Mouse (Mus musculus): ENCODE measurements around the gene Tmem135. TPM values are rescaled to one million over a fixed set of nuclear protein-coding genes. Genes with fewer than 3 reads are reported as not detected.

The Tmem135 gene
- polyA plus RNA-seq, 1 experiment: 13.1 TPM

DNA sequence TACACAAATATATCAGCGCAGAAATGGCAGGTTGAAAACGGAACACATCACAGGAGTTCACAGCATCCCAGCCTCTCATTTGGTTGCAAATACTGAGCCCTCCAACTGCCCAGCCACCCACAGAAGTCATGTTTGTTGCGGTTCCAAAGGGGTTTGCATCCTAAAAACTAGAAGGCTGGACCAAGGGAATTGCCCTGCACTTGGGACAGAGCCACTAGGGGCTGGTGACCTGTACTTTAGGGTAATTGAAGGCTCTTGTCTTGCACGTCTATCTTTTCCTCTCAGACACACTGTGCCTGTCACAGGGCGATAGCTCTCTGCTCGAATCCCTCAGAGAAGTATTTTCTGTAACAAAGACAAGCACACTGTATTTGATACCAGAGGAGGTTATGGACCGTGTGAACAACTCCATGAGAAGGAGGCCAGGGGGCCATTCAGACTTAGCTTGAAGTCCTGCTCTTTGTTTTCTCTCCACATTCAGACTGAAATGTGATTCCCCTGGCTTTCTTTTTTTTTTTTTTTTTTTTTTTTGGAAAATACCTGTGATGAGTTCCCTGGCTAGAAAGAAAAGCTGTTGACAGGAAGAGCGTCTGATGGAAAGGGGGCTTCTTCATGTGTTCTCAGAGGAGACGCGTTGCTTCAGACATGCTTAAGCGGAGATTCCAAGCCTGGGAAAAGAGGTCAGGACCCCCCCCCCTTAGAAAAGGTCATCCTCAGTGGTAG, 2.7 kb downstream of the Tmem135 start:
- H3K4me2 ChIP-seq (ENCODE audit: low read depth): no peak overlapping the region
- no peaks in the 10 kb centered on the region for H3K79me2 ChIP-seq (ENCODE audit: control insufficient read depth, insufficient read depth)
- TF ChIP-seq MYOD1 (IDR thresholded peaks at IDR 0.05; ENCODE audit: control insufficient read depth in 1 of 3, insufficient read length in 2 of 3, low read depth in 2 of 3): no peak
- no peak for TF ChIP-seq SRF (IDR thresholded peaks at IDR 0.05; ENCODE audit: control insufficient read depth, insufficient read length, low read depth)
- no peak for TF ChIP-seq MYOG (IDR thresholded peaks at IDR 0.05; ENCODE audit: control insufficient read depth in 1 of 3, insufficient read depth in 1 of 3, insufficient read length in 2 of 3, low read depth in 2 of 3)
- TF ChIP-seq REST (IDR thresholded peaks at IDR 0.05; ENCODE audit: insufficient read depth, insufficient read length): no peak
- no peak for TF ChIP-seq MAX (IDR thresholded peaks at IDR 0.05; ENCODE audit: low read depth)
- no peak for TF ChIP-seq TCF12 (IDR thresholded peaks at IDR 0.05; ENCODE audit: insufficient read depth, poor library complexity, severe bottlenecking)
- no peak for TF ChIP-seq CEBPB (IDR thresholded peaks at IDR 0.05; ENCODE audit: insufficient read depth, poor library complexity, severe bottlenecking)
- TF ChIP-seq POLR2A (IDR thresholded peaks at IDR 0.05; ENCODE audit: insufficient read length, low read depth): no peak
- TF ChIP-seq POLR2AphosphoS2 (IDR thresholded peaks at IDR 0.05; ENCODE audit: insufficient read length, low read depth): no peak
- no peak for TF ChIP-seq E2F4 (IDR thresholded peaks at IDR 0.05; ENCODE audit: insufficient read depth)
- TF ChIP-seq USF1 (IDR thresholded peaks at IDR 0.05; ENCODE audit: low read depth): no peak
- H3ac ChIP-seq (ENCODE audit: control insufficient read depth, insufficient read length): no peak overlapping the region
- no peak overlapping the region for H3K4me3 ChIP-seq
- no peaks in the 10 kb centered on the region for H3K27me3 ChIP-seq (ENCODE audit: control insufficient read depth, insufficient read depth, insufficient read length)
- H3K36me3 ChIP-seq (ENCODE audit: control insufficient read depth, insufficient read depth): no peaks in the 10 kb centered on the region

DNA sequence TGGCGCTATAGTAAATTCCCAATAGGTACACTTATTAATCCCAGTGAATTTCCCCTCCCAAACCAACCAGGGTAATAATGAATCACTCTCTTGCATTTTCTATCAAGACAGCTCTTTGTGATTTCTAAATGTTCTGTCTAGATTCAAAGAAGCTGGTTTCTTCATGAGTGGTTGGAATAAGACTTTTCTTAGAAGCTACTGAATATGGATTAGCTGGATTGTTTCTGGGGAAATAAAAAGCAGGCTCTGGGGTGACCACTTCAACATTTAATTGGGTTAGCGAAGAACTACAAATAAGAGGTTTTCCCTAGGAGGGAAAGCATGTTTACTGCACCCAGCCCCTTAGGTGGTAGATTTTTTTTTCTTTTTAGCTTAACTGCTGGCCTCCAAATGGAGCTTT, 3.3 kb downstream of the Tmem135 start:
- Histone ChIP-seq H3K79me2 (ENCODE audit: control insufficient read depth, insufficient read depth) (no peaks in the 10 kb centered on the region), H3K27me3 (ENCODE audit: control insufficient read depth, insufficient read depth, insufficient read length) (no peaks in the 10 kb centered on the region), H3K4me2 (ENCODE audit: low read depth) (no peak overlapping the region), H3ac (ENCODE audit: control insufficient read depth, insufficient read length) (no peak overlapping the region), H3K36me3 (ENCODE audit: control insufficient read depth, insufficient read depth) (no peaks in the 10 kb centered on the region), H3K4me3 (no peak overlapping the region)
- TF ChIP-seq MYOD1 (IDR thresholded peaks at IDR 0.05; ENCODE audit: control insufficient read depth in 1 of 3, insufficient read length in 2 of 3, low read depth in 2 of 3) (no peak), E2F4 (IDR thresholded peaks at IDR 0.05; ENCODE audit: insufficient read depth) (no peak), SRF (IDR thresholded peaks at IDR 0.05; ENCODE audit: control insufficient read depth, insufficient read length, low read depth) (no peak), MAX (IDR thresholded peaks at IDR 0.05; ENCODE audit: low read depth) (no peak), REST (IDR thresholded peaks at IDR 0.05; ENCODE audit: insufficient read depth, insufficient read length) (no peak), MYOG (IDR thresholded peaks at IDR 0.05; ENCODE audit: control insufficient read depth in 1 of 3, insufficient read depth in 1 of 3, insufficient read length in 2 of 3, low read depth in 2 of 3) (no peak), POLR2AphosphoS2 (IDR thresholded peaks at IDR 0.05; ENCODE audit: insufficient read length, low read depth) (no peak), CEBPB (IDR thresholded peaks at IDR 0.05; ENCODE audit: insufficient read depth, poor library complexity, severe bottlenecking) (no peak), TCF12 (IDR thresholded peaks at IDR 0.05; ENCODE audit: insufficient read depth, poor library complexity, severe bottlenecking) (no peak), USF1 (IDR thresholded peaks at IDR 0.05; ENCODE audit: low read depth) (no peak), TCF3 (IDR thresholded peaks at IDR 0.05; ENCODE audit: insufficient read length, low read depth) (no peak), POLR2A (IDR thresholded peaks at IDR 0.05; ENCODE audit: insufficient read length, low read depth) (no peak)

DNA sequence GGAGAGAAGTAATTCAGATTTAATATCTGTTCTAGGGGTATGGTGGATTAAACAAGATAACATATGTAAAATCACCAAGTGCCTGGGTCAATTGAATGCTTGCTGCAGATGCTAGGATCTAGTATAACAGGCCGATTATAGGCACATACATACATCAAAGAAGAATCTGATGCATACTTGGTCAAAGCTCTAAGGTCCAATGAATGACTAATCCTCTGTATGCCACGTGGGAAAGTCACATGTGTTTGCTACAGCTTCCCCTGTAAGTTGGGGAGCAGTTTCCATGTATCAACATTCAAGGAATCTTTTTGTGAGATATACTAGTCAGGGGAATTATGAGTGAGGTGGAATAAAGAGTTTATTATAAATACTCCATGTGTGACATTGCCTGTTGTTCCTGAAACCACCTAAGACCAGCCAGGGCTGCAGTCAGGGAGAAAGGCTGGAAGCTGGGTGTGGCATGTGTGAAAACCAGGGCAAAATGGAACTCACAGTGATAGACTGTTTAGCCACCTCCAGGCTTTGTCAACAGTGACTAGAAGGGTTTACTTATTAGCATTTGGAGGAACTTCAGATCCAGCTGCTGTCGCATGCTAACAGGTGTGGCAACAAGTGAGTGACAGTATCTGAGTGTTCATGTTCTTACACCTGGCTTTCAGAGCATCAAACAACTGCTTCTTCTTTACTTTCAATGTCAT, 6.0 kb downstream of the Tmem135 start:
- no peak overlapping the region for H3K4me3 ChIP-seq
- no peaks in the 10 kb centered on the region for H3K79me2 ChIP-seq (ENCODE audit: control insufficient read depth, insufficient read depth)
- H3ac ChIP-seq (ENCODE audit: control insufficient read depth, insufficient read length): no peak overlapping the region
- TF ChIP-seq MYOG (IDR thresholded peaks at IDR 0.05; ENCODE audit: control insufficient read depth in 1 of 3, insufficient read depth in 1 of 3, insufficient read length in 2 of 3, low read depth in 2 of 3) (no peak), USF1 (IDR thresholded peaks at IDR 0.05; ENCODE audit: low read depth) (peak; percentile 23)
- H3K36me3 ChIP-seq (ENCODE audit: control insufficient read depth, insufficient read depth): no peaks in the 10 kb centered on the region
- H3K27me3 ChIP-seq (ENCODE audit: control insufficient read depth, insufficient read depth, insufficient read length): no peaks in the 10 kb centered on the region
- H3K4me2 ChIP-seq (ENCODE audit: low read depth): no peak overlapping the region

DNA sequence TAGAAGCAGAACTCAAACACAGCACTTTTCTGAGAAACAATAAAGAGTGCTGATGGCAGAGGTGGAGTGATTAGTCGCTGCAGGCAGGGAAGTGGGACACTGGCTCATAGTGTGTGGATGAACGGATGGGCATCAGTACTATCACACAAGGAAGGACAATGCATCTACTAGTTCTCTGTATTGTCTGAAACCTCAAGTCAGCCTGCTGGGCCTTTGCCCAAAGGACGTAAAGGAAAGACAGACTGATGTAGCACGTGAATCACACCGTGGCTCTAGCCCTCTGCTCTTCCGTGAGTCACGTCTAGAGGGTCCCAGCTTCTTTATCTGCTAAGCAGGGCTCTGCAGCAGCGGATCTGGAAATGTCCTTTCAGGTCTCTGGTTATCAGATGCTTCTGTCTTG, 7.6 kb downstream of the Tmem135 start:
- Histone ChIP-seq H3K27me3 (ENCODE audit: control insufficient read depth, insufficient read depth, insufficient read length) (no peaks in the 10 kb centered on the region), H3K4me2 (ENCODE audit: low read depth) (no peak overlapping the region), H3ac (ENCODE audit: control insufficient read depth, insufficient read length) (no peak overlapping the region), H3K4me3 (no peak overlapping the region), H3K36me3 (ENCODE audit: control insufficient read depth, insufficient read depth) (no peaks in the 10 kb centered on the region), H3K79me2 (ENCODE audit: control insufficient read depth, insufficient read depth) (no peaks in the 10 kb centered on the region)
- no peak for TF ChIP-seq SRF (IDR thresholded peaks at IDR 0.05; ENCODE audit: control insufficient read depth, insufficient read length, low read depth)
- TF ChIP-seq MYOD1 (IDR thresholded peaks at IDR 0.05; ENCODE audit: control insufficient read depth in 1 of 3, insufficient read length in 2 of 3, low read depth in 2 of 3): no peak
- TF ChIP-seq POLR2AphosphoS2 (IDR thresholded peaks at IDR 0.05; ENCODE audit: insufficient read length, low read depth): no peak
- TF ChIP-seq CEBPB (IDR thresholded peaks at IDR 0.05; ENCODE audit: insufficient read depth, poor library complexity, severe bottlenecking): no peak
- TF ChIP-seq TCF3 (IDR thresholded peaks at IDR 0.05; ENCODE audit: insufficient read length, low read depth): no peak
- no peak for TF ChIP-seq REST (IDR thresholded peaks at IDR 0.05; ENCODE audit: insufficient read depth, insufficient read length)
- TF ChIP-seq TCF12 (IDR thresholded peaks at IDR 0.05; ENCODE audit: insufficient read depth, poor library complexity, severe bottlenecking): no peak
- no peak for TF ChIP-seq E2F4 (IDR thresholded peaks at IDR 0.05; ENCODE audit: insufficient read depth)
- TF ChIP-seq MAX (IDR thresholded peaks at IDR 0.05; ENCODE audit: low read depth): no peak
- no peak for TF ChIP-seq MYOG (IDR thresholded peaks at IDR 0.05; ENCODE audit: control insufficient read depth in 1 of 3, insufficient read depth in 1 of 3, insufficient read length in 2 of 3, low read depth in 2 of 3)
- no peak for TF ChIP-seq USF1 (IDR thresholded peaks at IDR 0.05; ENCODE audit: low read depth)
- no peak for TF ChIP-seq POLR2A (IDR thresholded peaks at IDR 0.05; ENCODE audit: insufficient read length, low read depth)
